Mouse (Mus musculus) c-Kit-negative CD71-positive TER-119-positive erythroid progenitor cells, embryonic 14.5 days (primary cell): ENCODE results near the gene Setd1a.
"Not testable (repeated sequence)": the region's sequence is repeated elsewhere in the genome, so short reads cannot be mapped to it uniquely, and the experiment has no call there.

Experiments used
- DNase-seq: peaks from one replicate; pipeline ENCODE4 v3.0.0-alpha.2; 2013; ENCODE audit warnings: low read depth, low spot score

Gene Setd1a

GRCm38 (mm10) chr7:127776426-127776825 is at the start of gene Setd1a:
Setd1a (plus strand) TSS chr7:127776670.
- peak; percentile 74 for DNase-seq

- no peak for DNase-seq
Observed at GRCm38 (mm10) chr7:127727898-127728297, 48.6 kb upstream of the Setd1a start.

- DNase-seq, result no peak
Observed at GRCm38 (mm10) chr7:127730170-127730569, 46.3 kb upstream of the Setd1a start.

- not testable (repeated sequence) for DNase-seq
Observed at GRCm38 (mm10) chr7:127732066-127732465, 44.4 kb upstream of the Setd1a start, which contains the start of gene Ctf2. Ctf2 (minus strand) TSS chr7:127732166.

- DNase-seq, result no peak
Observed at GRCm38 (mm10) chr7:127744366-127745045, 32.0 kb upstream of the Setd1a start, which contains the start of gene Fbxl19. Fbxl19 (plus strand) TSS chr7:127744543.

GRCm38 (mm10) chr7:127745251-127745651 is 31.2 kb upstream of the Setd1a start:
- peak; percentile 63 for DNase-seq

- peak; percentile 62 for DNase-seq
Observed at GRCm38 (mm10) chr7:127745652-127746493, 30.6 kb upstream of the Setd1a start.

- no peak for DNase-seq
Observed at GRCm38 (mm10) chr7:127746494-127747491, 29.7 kb upstream of the Setd1a start.

- DNase-seq, result no peak
Observed at GRCm38 (mm10) chr7:127747559-127748234, 28.8 kb upstream of the Setd1a start.

GRCm38 (mm10) chr7:127748235-127748560 is 28.3 kb upstream of the Setd1a start:
- DNase-seq, result no peak

- no peak for DNase-seq
Observed at GRCm38 (mm10) chr7:127750131-127751127, 26.0 kb upstream of the Setd1a start.

GRCm38 (mm10) chr7:127751619-127752018 is 24.9 kb upstream of the Setd1a start:
- no peak for DNase-seq

GRCm38 (mm10) chr7:127752069-127752468 is 24.4 kb upstream of the Setd1a start:
- DNase-seq, result no peak

- DNase-seq, result no peak
Observed at GRCm38 (mm10) chr7:127753158-127753557, 23.3 kb upstream of the Setd1a start.

- no peak for DNase-seq
Observed at GRCm38 (mm10) chr7:127753741-127754140, 22.7 kb upstream of the Setd1a start.

GRCm38 (mm10) chr7:127759716-127760115 is 16.8 kb upstream of the Setd1a start:
- no peak for DNase-seq

- DNase-seq, result no peak
Observed at GRCm38 (mm10) chr7:127760478-127760877, 16.0 kb upstream of the Setd1a start.

GRCm38 (mm10) chr7:127761026-127761425 is 15.4 kb upstream of the Setd1a start:
- peak; percentile 59 for DNase-seq

- no peak for DNase-seq
Observed at GRCm38 (mm10) chr7:127763642-127764041, 12.8 kb upstream of the Setd1a start.

- no peak for DNase-seq
Observed at GRCm38 (mm10) chr7:127765756-127766155, 10.7 kb upstream of the Setd1a start.
